Mouse (Mus musculus) liver, embryonic 14.5 days (tissue): ENCODE results near the gene Klk13. TPM values are rescaled to one million over a fixed set of nuclear protein-coding genes. Genes with fewer than 3 reads are reported as not detected.
"Not testable (repeated sequence)": the region's sequence is repeated elsewhere in the genome, so short reads cannot be mapped to it uniquely, and the experiment has no call there.

Experiments used
- ATAC-seq: fragments of 200-750 bp; cut with Nextera tagmentation; 2 replicates; pipeline ENCODE4 v1.8.0; 2017; ENCODE audit warnings: moderate number of reproducible peaks, mild to moderate bottlenecking, moderate library complexity; ENCODE audit not compliant: insufficient read depth
- DNase-seq, 3 experiments: peaks; one replicate each; pipeline ENCODE4 v3.0.0-alpha.2; 2012 to 2013; ENCODE audit warnings: low read depth in 3 of 3, low spot score in 3 of 3
- H3K27ac ChIP-seq: fragments of 300-500 bp; sonication (generic); 2 replicates; pipeline ENCODE4 v1.5.1; 2014; ENCODE audit warnings: moderate library complexity, mild to moderate bottlenecking, control low read depth, inconsistent platforms
- H3K27me3 ChIP-seq: fragments of 300-500 bp; sonication (generic); 2 replicates; pipeline ENCODE4 v1.6.1; 2014; ENCODE audit warnings: mild to moderate bottlenecking, low read length, moderate library complexity; ENCODE audit not compliant: control insufficient read depth, insufficient read depth
- H3K36me3 ChIP-seq: fragments of 300-500 bp; sonication (generic); replicated peaks from 2 replicates; pipeline ENCODE4 v1.6.1; 2014; ENCODE audit warnings: low read depth; ENCODE audit not compliant: control insufficient read depth, insufficient read depth
- H3K4me1 ChIP-seq, 2 experiments: fragments of 200-500 bp in 1 of 2; fragments of 300-500 bp in 1 of 2; sonication (generic) in 1 of 2; replicated peaks; 2 replicates each; pipeline ENCODE4 v1.6.1; 2012 to 2014; ENCODE audit warnings: antibody characterized with exemption in 1 of 2, inconsistent platforms in 1 of 2, low read length in 1 of 2; ENCODE audit not compliant: control insufficient read depth in 2 of 2, insufficient read depth in 2 of 2
- H3K4me2 ChIP-seq: fragments of 300-500 bp; sonication (generic); 2 replicates; pipeline ENCODE4 v1.6.1; 2014; ENCODE audit warnings: low read depth, mild to moderate bottlenecking, control low read depth, moderate library complexity
- H3K4me3 ChIP-seq, 2 experiments: fragments of 200-500 bp in 1 of 2; fragments of 300-500 bp in 1 of 2; sonication (generic) in 1 of 2; 2 replicates each; pipeline ENCODE4 v1.5.1; 2012 to 2014; ENCODE audit warnings: low read depth in 2 of 2, low read length in 2 of 2, mild to moderate bottlenecking in 2 of 2, control low read depth in 1 of 2, inconsistent platforms in 1 of 2, moderate library complexity in 1 of 2; ENCODE audit not compliant: insufficient read depth in 1 of 2
- H3K9ac ChIP-seq: fragments of 300-500 bp; sonication (generic); replicated peaks from 2 replicates; pipeline ENCODE4 v1.6.1; 2014; ENCODE audit warnings: mild to moderate bottlenecking, control low read depth, moderate library complexity
- H3K9me3 ChIP-seq: fragments of 300-500 bp; sonication (generic); 2 replicates; pipeline ENCODE4 v1.6.1; 2016; ENCODE audit warnings: low read length, mixed read lengths; ENCODE audit not compliant: control insufficient read depth
- CTCF ChIP-seq: IDR thresholded peaks from 2 replicates; pipeline ENCODE4 v1.5.1; 2016; ENCODE audit warnings: antibody characterized with exemption, low read depth, control low read depth
- EP300 ChIP-seq: IDR thresholded peaks from 2 replicates; pipeline ENCODE4 v1.6.1; 2016; ENCODE audit warnings: antibody characterized with exemption, low read depth
- WGBS: fragments of 180-500 bp; shearing (Covaris S2); extraction: QIAGEN DNeasy Blood & Tissue Kit; methylation state at CpG from one replicate; pipeline ENCODE4 v1.1.7; 2014; ENCODE audit not compliant: insufficient replicate concordance; 5-methylcytosine and 5-hydroxymethylcytosine counted together
- polyA plus RNA-seq, 2 experiments: library from polyadenylated mRNA; depleted of rRNA in 1 of 2; stranded (reverse) in 1 of 2; unstranded in 1 of 2; fragments of >200 nt; fragmentation: Nextera tagmentation in 1 of 2; extraction: Ambion mirVana in 1 of 2; gene quantifications; 2 replicates each; pipeline versions ENCODE4 v1.2.1 to v1.2.3; 2012 to 2014

Klk13 gene
- polyA plus RNA-seq, 2 experiments = 0.02 to 0.06 TPM

DNA sequence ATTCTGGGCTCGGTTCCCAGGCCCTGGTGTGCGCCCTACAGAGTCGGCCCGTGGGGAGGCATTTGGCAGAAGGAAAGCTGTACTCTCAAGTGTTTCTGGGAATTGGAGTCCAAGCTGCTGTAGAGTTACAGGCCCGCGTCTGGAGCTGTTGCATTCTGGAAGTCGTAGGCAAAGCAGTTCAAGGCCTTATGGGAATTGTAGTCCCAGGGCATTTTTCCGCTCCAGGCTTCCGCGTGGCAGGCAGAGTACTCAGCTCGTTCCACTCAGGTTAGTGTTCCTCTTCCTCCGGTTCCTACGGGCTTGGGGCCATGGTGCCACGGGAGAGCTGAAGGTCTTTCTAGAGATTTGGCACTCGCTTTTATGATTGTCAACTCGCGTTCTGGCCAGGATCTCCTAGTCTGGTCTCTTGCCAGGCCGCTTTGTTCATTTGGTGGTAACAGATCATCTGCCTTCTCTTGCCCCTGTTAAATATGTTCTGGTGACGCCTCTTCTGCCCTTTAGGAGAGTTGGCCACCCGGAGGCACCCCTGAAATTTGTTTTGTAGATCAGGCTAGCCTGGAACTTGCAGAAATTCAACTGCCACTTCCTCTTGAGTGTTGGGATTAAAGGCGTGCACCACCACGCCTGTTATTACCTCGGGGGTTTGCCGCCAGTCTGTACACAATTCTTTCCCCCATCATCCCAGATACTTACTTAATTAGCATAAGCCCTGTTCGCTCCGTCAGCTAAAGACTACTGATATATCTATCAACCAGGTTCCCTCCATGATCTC is 40.4 kb upstream of the Klk13 start, which contains the start of gene Ctu1:
TSS of gene Ctu1 (plus strand) at position 208 of the 772 bp plus-strand sequence.
- peaks cover 4% of the 10 kb centered on the region for H3K36me3 ChIP-seq
- H3K9me3 ChIP-seq = no peaks in the 10 kb centered on the region
- peak within 1 kb of the TSS; percentile 85 for H3K4me2 ChIP-seq
- DNase-seq = peak; percentile 73 to 76 (median 74)
- peak within 1 kb of the TSS; percentile 74 to 99 for H3K4me3 ChIP-seq
- peaks cover 0 to 16% of the 10 kb centered on the region in 2 experiments; a peak in 2 of 4 replicates for H3K4me1 ChIP-seq
- ATAC-seq = peak; percentile 92
- TF ChIP-seq EP300 (no peak), CTCF (no peak)
- WGBS = under 1% methylated on average over 26 of the region's 26 CpGs
- H3K27me3 ChIP-seq = no peaks in the 10 kb centered on the region
- H3K27ac ChIP-seq = no peak within 1 kb of the TSS
- H3K9ac ChIP-seq = peak within 1 kb of the TSS; percentile 81

DNA sequence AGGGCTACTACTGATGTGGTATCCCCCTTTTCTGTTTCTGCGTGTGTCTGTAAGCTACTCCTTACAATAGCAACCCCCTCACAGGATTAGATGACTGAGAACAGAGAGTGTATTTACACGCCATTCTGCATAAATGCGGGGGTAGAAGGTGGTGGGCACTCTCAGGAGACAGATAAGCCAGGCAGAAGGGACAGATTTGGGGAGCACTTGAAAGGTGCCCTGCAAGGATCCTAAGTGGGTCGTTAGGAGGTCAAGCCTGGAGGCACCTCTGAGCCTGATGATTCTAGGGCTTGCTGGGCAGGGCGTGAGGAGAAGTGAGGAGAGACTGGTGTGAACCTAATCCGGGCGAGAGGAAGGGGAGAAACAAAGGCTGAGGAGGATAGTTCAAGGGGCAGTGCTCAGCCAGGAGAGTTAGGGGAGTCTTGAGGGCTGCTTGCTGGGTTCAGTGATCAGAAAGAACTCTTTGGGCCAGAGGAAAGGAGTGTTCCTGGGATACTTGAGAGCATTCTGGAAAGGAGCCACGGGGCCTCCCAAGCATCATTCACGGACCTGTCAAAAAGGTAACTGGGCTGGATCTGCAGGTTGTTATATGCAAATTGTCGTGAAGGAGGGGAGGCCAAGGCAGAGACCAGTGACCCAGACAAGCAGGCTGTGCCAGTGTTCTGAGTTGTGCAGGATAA is 39.6 kb upstream of the Klk13 start:
- no peak overlapping the region for H3K27ac ChIP-seq
- peak overlapping the region; percentile 74 to 99 for H3K4me3 ChIP-seq
- peaks cover 4% of the 10 kb centered on the region for H3K36me3 ChIP-seq
- peak overlapping the region; percentile 85 for H3K4me2 ChIP-seq
- no peaks in the 10 kb centered on the region for H3K9me3 ChIP-seq
- ATAC-seq (no peak), DNase-seq (no peak)
- 21% methylated on average over 10 of the region's 10 CpGs for WGBS
- H3K27me3 ChIP-seq = no peaks in the 10 kb centered on the region
- H3K9ac ChIP-seq = peak overlapping the region; percentile 81
- H3K4me1 ChIP-seq = peaks cover 0 to 16% of the 10 kb centered on the region in 2 experiments; a peak in 2 of 4 replicates
- no peak for TF ChIP-seq CTCF
- no peak for TF ChIP-seq EP300

DNA sequence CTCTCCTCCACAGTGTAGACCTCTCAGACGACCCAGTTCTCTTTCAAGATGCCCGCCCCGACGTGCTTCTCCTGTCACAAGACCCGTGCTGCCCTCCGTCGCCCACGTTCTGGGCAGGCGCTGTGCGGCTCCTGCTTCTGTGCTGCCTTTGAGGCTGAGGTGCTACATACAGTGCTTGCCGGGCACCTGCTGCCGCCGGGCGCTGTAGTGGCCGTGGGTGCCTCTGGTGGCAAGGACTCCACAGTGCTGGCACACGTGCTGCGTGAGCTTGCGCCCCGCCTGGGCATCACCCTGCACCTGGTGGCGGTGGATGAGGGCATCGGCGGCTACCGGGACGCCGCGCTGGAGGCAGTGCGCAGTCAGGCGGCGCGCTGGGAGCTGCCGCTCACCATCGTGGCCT is 37.3 kb upstream of the Klk13 start:
- Histone ChIP-seq H3K9ac (no peak overlapping the region), H3K27me3 (no peaks in the 10 kb centered on the region), H3K9me3 (no peaks in the 10 kb centered on the region), H3K27ac (no peak overlapping the region), H3K4me3 (no peak overlapping the region), H3K4me1 (peaks cover 0 to 16% of the 10 kb centered on the region in 2 experiments; a peak in 2 of 4 replicates), H3K4me2 (no peak overlapping the region), H3K36me3 (peaks cover 4% of the 10 kb centered on the region)
- 85% methylated on average over 32 of the region's 32 CpGs for WGBS
- TF ChIP-seq CTCF (no peak), EP300 (no peak)
- DNase-seq (no peak), ATAC-seq (no peak)

DNA sequence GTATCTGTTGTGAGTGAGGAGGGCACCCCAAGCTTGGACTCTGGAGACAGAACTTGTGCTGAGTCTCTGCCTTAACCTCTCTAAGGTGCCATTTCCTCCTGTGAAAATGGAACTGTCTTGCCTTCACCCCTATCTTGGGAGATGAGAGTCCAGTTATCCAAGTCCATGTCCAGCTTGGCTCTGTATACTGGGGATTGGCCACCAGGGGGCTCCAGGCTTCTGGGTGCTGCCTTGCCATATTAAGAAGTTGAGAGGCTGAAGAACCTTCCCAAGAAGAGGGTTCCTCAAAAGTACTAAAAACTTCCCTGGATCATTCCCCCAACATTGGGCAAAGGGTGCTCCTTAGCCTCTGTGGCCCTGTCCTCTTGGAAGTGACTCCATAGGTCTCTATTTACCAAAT is 33.9 kb upstream of the Klk13 start:
- Histone ChIP-seq H3K4me1 (no peaks in the 10 kb centered on the region), H3K4me3 (no peak overlapping the region), H3K9me3 (no peaks in the 10 kb centered on the region), H3K27me3 (no peaks in the 10 kb centered on the region), H3K9ac (no peak overlapping the region), H3K36me3 (peaks cover 4% of the 10 kb centered on the region), H3K4me2 (no peak overlapping the region), H3K27ac (no peak overlapping the region)
- TF ChIP-seq EP300 (no peak), CTCF (peak; percentile 71)
- DNase-seq (no peak), ATAC-seq (no peak)

DNA sequence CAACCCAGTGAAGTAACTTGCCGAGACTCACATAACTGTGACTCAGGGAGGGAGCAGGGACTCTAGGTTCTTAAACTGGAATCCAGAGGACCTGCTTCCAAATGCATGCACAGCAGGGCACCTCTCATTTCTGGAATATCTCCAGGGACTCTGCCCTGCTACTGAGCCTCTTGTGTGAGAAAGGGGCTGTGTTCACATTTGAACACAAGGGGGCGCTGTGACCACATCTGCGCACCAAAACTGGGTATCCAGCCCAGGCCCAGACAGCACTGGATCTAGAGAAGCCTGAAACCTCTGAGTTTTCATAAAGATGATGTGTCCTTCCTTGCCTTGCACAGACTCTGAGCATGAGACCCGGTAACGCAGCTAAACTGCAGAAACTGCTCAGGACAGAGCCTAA is 31.4 kb upstream of the Klk13 start:
- Histone ChIP-seq H3K4me2 (no peak overlapping the region), H3K36me3 (peaks cover 4% of the 10 kb centered on the region), H3K27me3 (no peaks in the 10 kb centered on the region), H3K4me1 (no peaks in the 10 kb centered on the region), H3K27ac (no peak overlapping the region), H3K9me3 (no peaks in the 10 kb centered on the region), H3K4me3 (no peak overlapping the region), H3K9ac (no peak overlapping the region)
- DNase-seq = peak in 1 of 3 experiments; percentile 15
- TF ChIP-seq EP300 (no peak), CTCF (peak; percentile 88)
- no peak for ATAC-seq
- 26% methylated on average over 5 of the region's 5 CpGs for WGBS

DNA sequence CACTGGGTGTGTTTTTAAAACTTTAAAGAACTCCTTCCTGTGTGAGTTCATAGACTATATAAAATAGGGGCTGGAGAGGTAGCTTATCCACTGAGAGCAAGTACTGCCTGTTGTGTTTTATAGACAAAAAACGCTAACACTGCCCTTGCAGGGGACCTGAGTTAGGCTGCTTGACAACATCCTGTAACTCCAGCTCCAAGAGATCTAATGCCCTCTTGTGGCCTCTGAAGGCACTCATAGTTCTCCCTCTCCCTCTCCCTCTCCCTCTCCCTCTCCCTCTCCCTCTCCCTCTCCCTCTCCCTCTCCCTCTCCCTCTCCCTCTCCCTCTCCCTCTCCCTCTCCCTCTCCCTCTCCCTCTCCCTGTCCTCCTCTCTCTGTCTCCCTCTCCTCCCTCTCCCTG is 29.9 kb upstream of the Klk13 start:
- H3K27ac ChIP-seq, DNase-seq: not testable (repeated sequence)
- 0% methylated on average over 1 of the region's 1 CpGs for WGBS

More for the DNA sequence above, 29.9 kb upstream of the Klk13 start:
- H3K9ac ChIP-seq, ATAC-seq, H3K4me2 ChIP-seq, H3K9me3 ChIP-seq, H3K27me3 ChIP-seq, H3K4me3 ChIP-seq, H3K36me3 ChIP-seq, H3K4me1 ChIP-seq: not testable (repeated sequence)
